Mouse (Mus musculus): ENCODE results near the gene Micall2. TPM values are rescaled to one million over a fixed set of nuclear protein-coding genes. Genes with fewer than 3 reads are reported as not detected.

Gene Micall2
- polyA plus RNA-seq, 1 experiment = 24.6 TPM

- Histone ChIP-seq H3K9me3 (ENCODE audit: control insufficient read depth, low read length) (no peaks in the 10 kb centered on the region), H3K27me3 (ENCODE audit: control insufficient read depth) (peaks cover 53% of the 10 kb centered on the region), H3K4me1 (ENCODE audit: control insufficient read depth) (no peaks in the 10 kb centered on the region), H3K36me3 (ENCODE audit: control insufficient read depth) (no peaks in the 10 kb centered on the region), H3K4me3 (replicated peaks) (no peak overlapping the region)
- TF ChIP-seq GATA1 (IDR thresholded peaks at IDR 0.05; ENCODE audit: low read length) (no peak), TAL1 (IDR thresholded peaks at IDR 0.05; ENCODE audit: low read length) (no peak)
Observed at GRCm38 (mm10) chr5:139669380-139669779, 66.8 kb downstream of the Micall2 start.

- no peaks in the 10 kb centered on the region for H3K36me3 ChIP-seq (ENCODE audit: control insufficient read depth)
- H3K9me3 ChIP-seq (ENCODE audit: control insufficient read depth, low read length) = no peaks in the 10 kb centered on the region
- no peak for TF ChIP-seq TAL1 (IDR thresholded peaks at IDR 0.05; ENCODE audit: low read length)
- TF ChIP-seq GATA1 (IDR thresholded peaks at IDR 0.05; ENCODE audit: low read length) = no peak
- H3K27me3 ChIP-seq (ENCODE audit: control insufficient read depth) = peaks cover 47% of the 10 kb centered on the region
- H3K4me3 ChIP-seq (replicated peaks) = no peak overlapping the region
- H3K4me1 ChIP-seq (ENCODE audit: control insufficient read depth) = no peaks in the 10 kb centered on the region
Observed at GRCm38 (mm10) chr5:139668494-139668893, 67.6 kb downstream of the Micall2 start.

DNA sequence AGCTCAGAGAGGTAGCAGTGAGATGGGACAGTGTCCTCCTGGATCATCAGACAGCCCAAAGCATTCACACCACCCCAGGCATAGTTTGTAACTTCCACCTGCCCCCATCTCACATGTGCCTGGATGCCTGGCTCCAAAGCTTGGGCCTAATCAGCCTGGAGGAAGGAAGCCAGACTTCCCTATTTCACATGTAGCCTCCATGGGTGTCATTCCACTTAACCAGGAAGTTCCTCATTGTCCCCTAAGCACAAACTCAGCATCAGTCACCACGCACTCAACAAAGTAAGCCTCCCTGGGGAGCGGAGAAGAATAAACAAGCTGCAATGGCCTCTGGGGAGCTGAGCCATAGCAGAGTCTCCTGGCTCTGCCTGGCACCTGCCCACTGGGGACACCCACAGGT is 69.6 kb downstream of the Micall2 start:
- no peaks in the 10 kb centered on the region for H3K4me1 ChIP-seq (ENCODE audit: control insufficient read depth)
- no peaks in the 10 kb centered on the region for H3K36me3 ChIP-seq (ENCODE audit: control insufficient read depth)
- no peak overlapping the region for H3K4me3 ChIP-seq (replicated peaks)
- H3K9me3 ChIP-seq (ENCODE audit: control insufficient read depth, low read length) = no peaks in the 10 kb centered on the region
- peaks cover 35% of the 10 kb centered on the region for H3K27me3 ChIP-seq (ENCODE audit: control insufficient read depth)
- TF ChIP-seq GATA1 (IDR thresholded peaks at IDR 0.05; ENCODE audit: low read length) (no peak), TAL1 (IDR thresholded peaks at IDR 0.05; ENCODE audit: low read length) (no peak)

GRCm38 (mm10) chr5:139665375-139665774 is 70.8 kb downstream of the Micall2 start:
- H3K4me1 ChIP-seq (ENCODE audit: control insufficient read depth) = no peaks in the 10 kb centered on the region
- no peak overlapping the region for H3K4me3 ChIP-seq (replicated peaks)
- peaks cover 41% of the 10 kb centered on the region for H3K27me3 ChIP-seq (ENCODE audit: control insufficient read depth)
- H3K9me3 ChIP-seq (ENCODE audit: control insufficient read depth, low read length) = no peaks in the 10 kb centered on the region
- TF ChIP-seq GATA1 (IDR thresholded peaks at IDR 0.05; ENCODE audit: low read length) (no peak), TAL1 (IDR thresholded peaks at IDR 0.05; ENCODE audit: low read length) (no peak)
- H3K36me3 ChIP-seq (ENCODE audit: control insufficient read depth) = no peaks in the 10 kb centered on the region

DNA sequence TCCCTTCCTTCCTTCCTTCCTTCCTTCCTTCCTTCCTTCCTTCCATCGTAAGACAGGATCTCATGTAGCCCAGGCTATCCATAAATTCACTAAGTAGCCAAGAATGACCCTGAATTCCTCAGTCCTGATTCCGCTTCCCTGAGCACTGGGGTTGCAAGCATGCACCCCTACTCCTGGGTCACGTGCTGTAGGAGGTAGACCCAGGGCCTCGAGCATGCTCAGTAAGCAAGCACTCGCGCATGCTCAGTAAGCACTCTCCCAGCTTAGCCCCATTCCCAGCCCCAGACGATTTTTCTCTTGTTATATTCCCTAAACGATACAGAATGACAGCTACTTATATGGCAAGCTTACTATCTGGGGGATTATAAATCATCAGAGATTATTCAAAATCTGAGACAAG is 74.4 kb downstream of the Micall2 start:
- Histone ChIP-seq H3K4me1 (ENCODE audit: control insufficient read depth) (no peaks in the 10 kb centered on the region), H3K9me3 (ENCODE audit: control insufficient read depth, low read length) (no peaks in the 10 kb centered on the region), H3K27me3 (ENCODE audit: control insufficient read depth) (peaks cover 42% of the 10 kb centered on the region), H3K36me3 (ENCODE audit: control insufficient read depth) (no peaks in the 10 kb centered on the region), H3K4me3 (replicated peaks) (no peak overlapping the region)
- no peak for TF ChIP-seq GATA1 (IDR thresholded peaks at IDR 0.05; ENCODE audit: low read length)

- no peak for TF ChIP-seq GATA1 (IDR thresholded peaks at IDR 0.05; ENCODE audit: low read length)
- no peak for TF ChIP-seq TAL1 (IDR thresholded peaks at IDR 0.05; ENCODE audit: low read length)
- no peaks in the 10 kb centered on the region for H3K9me3 ChIP-seq (ENCODE audit: control insufficient read depth, low read length)
- no peaks in the 10 kb centered on the region for H3K36me3 ChIP-seq (ENCODE audit: control insufficient read depth)
- no peak overlapping the region for H3K4me3 ChIP-seq (replicated peaks)
- no peaks in the 10 kb centered on the region for H3K4me1 ChIP-seq (ENCODE audit: control insufficient read depth)
- peaks cover 42% of the 10 kb centered on the region for H3K27me3 ChIP-seq (ENCODE audit: control insufficient read depth)
Observed at GRCm38 (mm10) chr5:139659307-139659706, 76.8 kb downstream of the Micall2 start.

GRCm38 (mm10) chr5:139658865-139659264 is 77.3 kb downstream of the Micall2 start:
- Histone ChIP-seq H3K27me3 (ENCODE audit: control insufficient read depth) (peaks cover 42% of the 10 kb centered on the region), H3K9me3 (ENCODE audit: control insufficient read depth, low read length) (no peaks in the 10 kb centered on the region), H3K4me1 (ENCODE audit: control insufficient read depth) (no peaks in the 10 kb centered on the region), H3K36me3 (ENCODE audit: control insufficient read depth) (no peaks in the 10 kb centered on the region), H3K4me3 (replicated peaks) (no peak overlapping the region)
- TF ChIP-seq TAL1 (IDR thresholded peaks at IDR 0.05; ENCODE audit: low read length) (no peak), GATA1 (IDR thresholded peaks at IDR 0.05; ENCODE audit: low read length) (no peak)

- TF ChIP-seq TAL1 (IDR thresholded peaks at IDR 0.05; ENCODE audit: low read length) = no peak
- no peak for TF ChIP-seq GATA1 (IDR thresholded peaks at IDR 0.05; ENCODE audit: low read length)
- Histone ChIP-seq H3K27me3 (ENCODE audit: control insufficient read depth) (peaks cover 42% of the 10 kb centered on the region), H3K36me3 (ENCODE audit: control insufficient read depth) (no peaks in the 10 kb centered on the region), H3K9me3 (ENCODE audit: control insufficient read depth, low read length) (no peaks in the 10 kb centered on the region), H3K4me3 (replicated peaks) (no peak overlapping the region), H3K4me1 (ENCODE audit: control insufficient read depth) (no peaks in the 10 kb centered on the region)
Observed at GRCm38 (mm10) chr5:139657959-139658602, 78.1 kb downstream of the Micall2 start.

Other genes starting within 250 kb of the Micall2 start
- gene Uncx, start 192.8 kb downstream of the Micall2 start, polyA plus RNA-seq (2012) = not detected in 2 replicates
- 12.9 and 18.1 TPM in 2 replicates for gene Ints1, start 39.3 kb upstream of the Micall2 start, polyA plus RNA-seq (2012)
- gene Mafk, start 55.2 kb upstream of the Micall2 start, polyA plus RNA-seq (2012) = 20.0 and 22.5 TPM in 2 replicates
- gene Tmem184a, start 83.6 kb upstream of the Micall2 start, polyA plus RNA-seq (2012) = 36.6 and 77.7 TPM in 2 replicates
- not detected in 2 replicates for gene Gm26938, start 90.1 kb upstream of the Micall2 start, polyA plus RNA-seq (2012)
- 2.7 TPM in 2 replicates for gene Psmg3, start 90.5 kb upstream of the Micall2 start, polyA plus RNA-seq (2012)
- gene Elfn1, start 171.6 kb upstream of the Micall2 start, polyA plus RNA-seq (2012) = not detected in 2 replicates

All from erythroblast, embryonic 14.5 days (primary cell).